ENCODE assay signal across 7 mouse cellular contexts in the genomic region with DNA sequence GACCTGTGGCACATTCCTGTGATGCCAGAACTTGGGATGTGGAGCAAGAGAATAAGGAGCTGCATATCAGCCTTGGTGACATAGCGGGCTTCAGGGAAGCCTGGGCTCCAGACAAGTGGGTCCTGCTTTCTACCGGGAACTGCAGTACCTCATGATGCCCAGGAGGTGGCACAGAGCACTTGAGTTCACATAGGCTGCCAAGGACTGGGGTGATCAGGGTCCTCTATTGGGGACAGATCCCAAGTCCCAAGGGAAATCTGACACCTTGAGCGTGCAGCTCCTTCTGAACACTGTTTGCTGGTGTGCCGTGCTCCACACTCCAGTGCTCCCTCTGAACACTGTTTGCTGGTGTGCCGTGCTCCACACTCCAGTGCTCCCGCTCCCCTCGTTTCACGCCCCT. TPM values are rescaled to one million over a fixed set of nuclear protein-coding genes. Genes with fewer than 3 reads are reported as not detected.
A peak's percentile ranks its signal among the peaks of the same experiment; 100 is the strongest.
DNase-seq lines count a peak whose midpoint lies in the region; ATAC-seq and TF ChIP-seq lines count a peak whose summit lies in the region.

No protein-coding gene starts in this region.

- WGBS in lung, embryonic 16.5 days = 41% methylated on average over 8 of the region's 8 CpGs

- peak overlapping the region; percentile 7; the same call in 1 of the 2 replicates for H3K27ac ChIP-seq in layer of hippocampus, adult 2 months
- no peak overlapping the region for H3K27ac ChIP-seq in lung, embryonic 16.5 days (ENCODE audit: low read length)

- peak; percentile 80 for DNase-seq in CD4-positive, CD25-positive, alpha-beta regulatory T cell, adult 2 months (ENCODE audit: low read depth, low spot score)
- DNase-seq in R1 (ENCODE audit: low read depth, low spot score) = peak; percentile 78
- peak; percentile 44 for DNase-seq in embryo, embryonic 11.5 days (ENCODE audit: low read depth, low spot score)
- DNase-seq in layer of hippocampus, adult 2 months (ENCODE audit: low spot score in 2 of 2) = peak; percentile 43 to 59
- DNase-seq in retina, postnatal 1 day = peak; percentile 83

- no peak overlapping the region for H3K4me3 ChIP-seq in layer of hippocampus, adult 2 months
- H3K4me3 ChIP-seq in lung, embryonic 16.5 days (ENCODE audit: low read length) = no peak overlapping the region

- peaks cover 24% of the 10 kb centered on the region for H3K36me3 ChIP-seq in lung, embryonic 16.5 days (ENCODE audit: control insufficient read depth, insufficient read depth, low read length)

- ATAC-seq in hematopoietic stem cell, adult 5-6 weeks (replicated peaks in 1 of 2; ENCODE audit: insufficient read depth in 1 of 2, low FRiP score in 2 of 2, low TSS enrichment in 1 of 2, low read depth in 1 of 2, poor library complexity in 2 of 2, severe bottlenecking in 2 of 2) = peak; percentile 60 to 75; a peak in 2 of 4 replicates
- ATAC-seq in lung, embryonic 16.5 days (ENCODE audit: low read depth) = peak; percentile 72

- peak; percentile 96 for TF ChIP-seq CTCF in layer of hippocampus, adult 2 months (conservative IDR thresholded peaks at IDR 0.05)

- no peaks in the 10 kb centered on the region for H3K4me1 ChIP-seq in lung, embryonic 16.5 days (replicated peaks; ENCODE audit: control insufficient read depth, insufficient read depth, low read length)

- H3K9ac ChIP-seq in lung, embryonic 16.5 days (ENCODE audit: low read length) = no peak overlapping the region

- no peaks in the 10 kb centered on the region for H3K9me3 ChIP-seq in lung, embryonic 16.5 days (ENCODE audit: control insufficient read depth, low read length)

- H3K27me3 ChIP-seq in lung, embryonic 16.5 days (ENCODE audit: control insufficient read depth, insufficient read depth, low read depth, low read length) = no peaks in the 10 kb centered on the region

- no peak overlapping the region for H3K4me2 ChIP-seq in lung, embryonic 16.5 days (ENCODE audit: low read depth, low read length)

RNA-seq across cellular contexts. Expression of a gene that starts 34.8 kb away (rescaled TPM):
- 24.5 and 27.3 TPM in 2 replicates for total RNA-seq in hematopoietic stem cell, adult 5-6 weeks (2017)
- total RNA-seq in layer of hippocampus, adult 2 months (2021) = 10 to 100 TPM; 83.4 to 84.1 TPM
- polyA plus RNA-seq in lung, embryonic 16.5 days (2015; fragmentation: Nextera tagmentation; extraction: Ambion mirVana) = 5.0 and 7.9 TPM in 2 replicates
